ENCODE assay signal across 8 mouse cellular contexts in genomic region chr15:79107966-79108365, GRCm38 (mm10). TPM values are rescaled to one million over a fixed set of nuclear protein-coding genes. Genes with fewer than 3 reads are reported as not detected.
DNase-seq lines count a peak whose midpoint lies in the region; ATAC-seq and TF ChIP-seq lines count a peak whose summit lies in the region.

No protein-coding gene starts in this region.

- H3K4me1 ChIP-seq in heart, embryonic 12.5 days (replicated peaks), result peaks cover 43% of the 10 kb centered on the region
- H3K4me1 ChIP-seq in forebrain, embryonic 14.5 days (ENCODE audit: control insufficient read depth, insufficient read depth, low read length), result peaks cover 19% of the 10 kb centered on the region
- peaks cover 23% of the 10 kb centered on the region for H3K4me1 ChIP-seq in liver, postnatal 0 days (ENCODE audit: insufficient read depth)

- H3K9ac ChIP-seq in heart, embryonic 12.5 days, result peak overlapping the region; percentile 96
- H3K9ac ChIP-seq in forebrain, embryonic 14.5 days (ENCODE audit: low read length), result no peak overlapping the region
- peak overlapping the region; percentile 88; the same call in 1 of the 2 replicates for H3K9ac ChIP-seq in liver, postnatal 0 days (replicated peaks)

- H3K36me3 ChIP-seq in heart, embryonic 12.5 days, result peaks cover 5% of the 10 kb centered on the region
- H3K36me3 ChIP-seq in forebrain, embryonic 14.5 days (ENCODE audit: control insufficient read depth, insufficient read depth, low read length), result no peaks in the 10 kb centered on the region; the same call in 1 of the 2 replicates
- no peaks in the 10 kb centered on the region; the same call in 1 of the 2 replicates for H3K36me3 ChIP-seq in liver, postnatal 0 days (replicated peaks; ENCODE audit: insufficient read depth, low read length)

- H3K4me3 ChIP-seq in heart, embryonic 12.5 days, result no peak overlapping the region; the same call in 1 of the 2 replicates
- H3K4me3 ChIP-seq in forebrain, embryonic 14.5 days (ENCODE audit: low read depth, low read length), result peak overlapping the region; percentile 82
- no peak overlapping the region for H3K4me3 ChIP-seq in liver, postnatal 0 days (ENCODE audit: low read depth, low read length)

- ATAC-seq in heart, embryonic 12.5 days (ENCODE audit: insufficient number of reproducible peaks, low FRiP score), result no peak
- ATAC-seq in forebrain, embryonic 14.5 days, result no peak
- no peak for ATAC-seq in liver, postnatal 0 days

- no peaks in the 10 kb centered on the region for H3K27me3 ChIP-seq in heart, embryonic 12.5 days (replicated peaks)
- H3K27me3 ChIP-seq in forebrain, embryonic 14.5 days (replicated peaks; ENCODE audit: control insufficient read depth, insufficient read depth, low read length), result no peaks in the 10 kb centered on the region
- H3K27me3 ChIP-seq in liver, postnatal 0 days (ENCODE audit: insufficient read depth, low read length), result no peaks in the 10 kb centered on the region

- DNase-seq in heart, adult 9 months (ENCODE audit: low spot score in 2 of 2), result no peak
- DNase-seq in MN1 (ENCODE audit: low spot score), result peak; percentile 83
- DNase-seq in forebrain, embryonic 14.5 days (ENCODE audit: low spot score), result no peak
- DNase-seq in liver, postnatal 0 days, result no peak
- no peak for DNase-seq in layer of hippocampus, postnatal 25 days (ENCODE audit: extremely low spot score in 1 of 2, low spot score in 1 of 2)
- DNase-seq in c-Kit-positive CD71-positive TER-119-positive erythroid progenitor cells, embryonic 14.5 days (ENCODE audit: low spot score), result no peak
- no peak for DNase-seq in right cerebral cortex, postnatal 14 days

- peak overlapping the region; percentile 89 for H3K27ac ChIP-seq in heart, embryonic 12.5 days (ENCODE audit: poor library complexity, severe bottlenecking)
- 0 out of 2 replicates have a peak overlapping the region, but pooled peaks have one; percentile 2 for H3K27ac ChIP-seq in forebrain, embryonic 14.5 days (ENCODE audit: low read depth, low read length)
- H3K27ac ChIP-seq in liver, postnatal 0 days (ENCODE audit: low read depth), result no peak overlapping the region

- WGBS in heart, embryonic 12.5 days, result 12% methylated on average over 7 of the region's 7 CpGs
- 17% methylated on average over 7 of the region's 7 CpGs for WGBS in forebrain, embryonic 14.5 days
- WGBS in liver, postnatal 0 days (ENCODE audit: insufficient replicate concordance), result 41% methylated on average over 7 of the region's 7 CpGs

- no peak for TF ChIP-seq EP300 in liver, postnatal 0 days (IDR thresholded peaks at IDR 0.05; ENCODE audit: low read depth)

- H3K4me2 ChIP-seq in heart, embryonic 12.5 days, result peak overlapping the region; percentile 86
- peak overlapping the region; percentile 97 for H3K4me2 ChIP-seq in forebrain, embryonic 14.5 days (ENCODE audit: low read length)
- H3K4me2 ChIP-seq in liver, postnatal 0 days (ENCODE audit: low read depth, low read length), result 0 out of 2 replicates have a peak overlapping the region, but pooled peaks have one; percentile 97

- no peak for TF ChIP-seq CTCF in liver, postnatal 0 days (IDR thresholded peaks at IDR 0.05; ENCODE audit: low read depth)

- H3K9me3 ChIP-seq in heart, embryonic 12.5 days (replicated peaks), result no peaks in the 10 kb centered on the region
- H3K9me3 ChIP-seq in forebrain, embryonic 14.5 days (replicated peaks; ENCODE audit: control insufficient read depth, low read length), result no peaks in the 10 kb centered on the region
- no peaks in the 10 kb centered on the region for H3K9me3 ChIP-seq in liver, postnatal 0 days (ENCODE audit: low read length)

RNA-seq across cellular contexts. Expression of gene Micall1, which starts 0.7 kb away (rescaled TPM):
- polyA plus RNA-seq in heart, embryonic 12.5 days (2016; fragmentation: Nextera tagmentation; extraction: Ambion mirVana), result 24.2 and 24.3 TPM in 2 replicates
- 5.7 and 6.3 TPM in 2 replicates for polyA plus RNA-seq in forebrain, embryonic 14.5 days (2014; fragmentation: Nextera tagmentation; extraction: Ambion mirVana)
- 0.92 and 1.3 TPM in 2 replicates for polyA plus RNA-seq in liver, postnatal 0 days (2015; fragmentation: Nextera tagmentation; extraction: Ambion mirVana)
- 10 to 100 TPM; 34.3 to 41.6 TPM for total RNA-seq in layer of hippocampus, postnatal 25 days (2021)

RNA-seq across cellular contexts. Expression of gene Polr2f, which starts 32.8 kb away (rescaled TPM):
- 265 and 289 TPM in 2 replicates for polyA plus RNA-seq in heart, embryonic 12.5 days (2016; fragmentation: Nextera tagmentation; extraction: Ambion mirVana)
- 319 and 356 TPM in 2 replicates for polyA plus RNA-seq in forebrain, embryonic 14.5 days (2014; fragmentation: Nextera tagmentation; extraction: Ambion mirVana)
- 129 and 130 TPM in 2 replicates for polyA plus RNA-seq in liver, postnatal 0 days (2015; fragmentation: Nextera tagmentation; extraction: Ambion mirVana)
- 100 to 1,000 TPM; 104 to 112 TPM for total RNA-seq in layer of hippocampus, postnatal 25 days (2021)

RNA-seq across cellular contexts. Expression of gene Eif3l, which starts 33.0 kb away (rescaled TPM):
- polyA plus RNA-seq in heart, embryonic 12.5 days (2016; fragmentation: Nextera tagmentation; extraction: Ambion mirVana), result 165 TPM in 2 replicates
- polyA plus RNA-seq in forebrain, embryonic 14.5 days (2014; fragmentation: Nextera tagmentation; extraction: Ambion mirVana), result 191 and 209 TPM in 2 replicates
- 70.9 and 76.4 TPM in 2 replicates for polyA plus RNA-seq in liver, postnatal 0 days (2015; fragmentation: Nextera tagmentation; extraction: Ambion mirVana)
- 10 to 100 TPM; 71.9 to 74.9 TPM for total RNA-seq in layer of hippocampus, postnatal 25 days (2021)

RNA-seq across cellular contexts. Expression of gene 1700088E04Rik, which starts 33.1 kb away (rescaled TPM):
- polyA plus RNA-seq in heart, embryonic 12.5 days (2016; fragmentation: Nextera tagmentation; extraction: Ambion mirVana), result 6.3 and 6.6 TPM in 2 replicates
- 14.8 and 17.1 TPM in 2 replicates for polyA plus RNA-seq in forebrain, embryonic 14.5 days (2014; fragmentation: Nextera tagmentation; extraction: Ambion mirVana)
- polyA plus RNA-seq in liver, postnatal 0 days (2015; fragmentation: Nextera tagmentation; extraction: Ambion mirVana), result 0.72 and 1.2 TPM in 2 replicates
- 1 to 10 TPM; 9.1 to 9.6 TPM for total RNA-seq in layer of hippocampus, postnatal 25 days (2021)

RNA-seq across cellular contexts. Expression of gene Ankrd54, which starts 45.3 kb away (rescaled TPM):
- 29.0 and 30.0 TPM in 2 replicates for polyA plus RNA-seq in heart, embryonic 12.5 days (2016; fragmentation: Nextera tagmentation; extraction: Ambion mirVana)
- 51.3 and 53.3 TPM in 2 replicates for polyA plus RNA-seq in forebrain, embryonic 14.5 days (2014; fragmentation: Nextera tagmentation; extraction: Ambion mirVana)
- polyA plus RNA-seq in liver, postnatal 0 days (2015; fragmentation: Nextera tagmentation; extraction: Ambion mirVana), result 21.3 and 22.5 TPM in 2 replicates
- total RNA-seq in layer of hippocampus, postnatal 25 days (2021), result 10 to 100 TPM; 17.2 to 17.3 TPM
